Mouse (Mus musculus) forebrain, embryonic 11.5 days (tissue): Measurements from ENCODE around the gene Foxp1. TPM values are rescaled to one million over a fixed set of nuclear protein-coding genes. Genes with fewer than 3 reads are reported as not detected.

Experiments used
- ATAC-seq: fragments of 200-750 bp; cut with Nextera tagmentation; replicated peaks from 2 replicates; pipeline ENCODE4 v1.8.0; 2017; ENCODE audit warnings: moderate TSS enrichment; ENCODE audit not compliant: low FRiP score
- DNase-seq: peaks from one replicate; pipeline ENCODE4 v3.0.0-alpha.2; 2017; ENCODE audit warnings: low spot score
- H3K27ac ChIP-seq: fragments of 300-500 bp; sonication (generic); 2 replicates; pipeline ENCODE4 v1.5.1; 2014; ENCODE audit warnings: low read depth, low read length
- H3K27me3 ChIP-seq: fragments of 300-500 bp; sonication (generic); 2 replicates; pipeline ENCODE4 v1.6.1; 2014; ENCODE audit warnings: mild to moderate bottlenecking, low read length, mixed read lengths; ENCODE audit not compliant: control insufficient read depth, insufficient read depth
- H3K36me3 ChIP-seq: fragments of 300-500 bp; sonication (generic); 2 replicates; pipeline ENCODE4 v1.6.1; 2014; ENCODE audit warnings: mild to moderate bottlenecking, low read length, moderate library complexity, mixed read lengths; ENCODE audit not compliant: control insufficient read depth, insufficient read depth
- H3K4me1 ChIP-seq: fragments of 300-500 bp; sonication (generic); replicated peaks from 2 replicates; pipeline ENCODE4 v1.6.1; 2014; ENCODE audit warnings: low read length, mixed read lengths; ENCODE audit not compliant: control insufficient read depth, insufficient read depth
- H3K4me2 ChIP-seq: fragments of 300-500 bp; sonication (generic); 2 replicates; pipeline ENCODE4 v1.6.1; 2014; ENCODE audit warnings: low read depth, mild to moderate bottlenecking, low read length, moderate library complexity, mixed read lengths; ENCODE audit not compliant: severe bottlenecking
- H3K4me3 ChIP-seq: fragments of 300-500 bp; sonication (generic); 2 replicates; pipeline ENCODE4 v1.5.1; 2014; ENCODE audit warnings: low read depth, low read length
- H3K9ac ChIP-seq: fragments of 300-500 bp; sonication (generic); 2 replicates; pipeline ENCODE4 v1.6.1; 2014; ENCODE audit warnings: low read length
- H3K9me3 ChIP-seq: fragments of 300-500 bp; sonication (generic); 2 replicates; pipeline ENCODE4 v1.6.1; 2016; ENCODE audit warnings: low read length, mixed read lengths; ENCODE audit not compliant: control insufficient read depth
- WGBS: fragments of 180-500 bp; shearing (Covaris S2); extraction: QIAGEN DNeasy Blood & Tissue Kit; methylation state at CpG from one replicate; pipeline ENCODE4 v1.1.7; 2014; 5-methylcytosine and 5-hydroxymethylcytosine counted together
- polyA plus RNA-seq: library from polyadenylated mRNA; unstranded; fragments of >200 nt; fragmentation: Nextera tagmentation; extraction: Ambion mirVana; gene quantifications from 2 replicates; pipeline ENCODE4 v1.2.1, GENCODE M21; 2014

Gene Foxp1
- polyA plus RNA-seq, 1 experiment from 2014 or later, result 91.5 TPM

DNA sequence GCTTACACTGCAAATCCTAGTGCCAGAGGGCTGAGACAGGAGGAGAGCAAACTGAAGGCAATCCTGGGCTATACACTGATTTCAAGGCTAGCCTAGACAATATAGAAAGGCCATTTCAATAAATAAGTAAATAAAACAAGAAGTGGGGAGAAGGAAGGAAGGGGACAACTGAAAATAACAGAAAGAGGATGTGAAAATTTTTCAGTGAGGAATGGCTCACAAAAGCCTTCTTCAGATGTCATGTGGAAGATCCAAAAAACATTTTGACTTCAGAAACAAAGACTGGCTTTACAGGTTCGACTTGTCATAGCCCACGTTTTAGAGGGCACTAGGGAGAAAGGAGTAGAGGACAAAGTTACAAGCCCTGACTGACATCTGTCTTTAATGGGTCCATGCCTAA is 335.1 kb downstream of the Foxp1 start:
- Histone ChIP-seq H3K27me3 (no peaks in the 10 kb centered on the region), H3K9me3 (no peaks in the 10 kb centered on the region), H3K4me1 (peaks cover 9% of the 10 kb centered on the region), H3K9ac (no peak overlapping the region), H3K4me2 (no peak overlapping the region), H3K4me3 (no peak overlapping the region), H3K36me3 (no peaks in the 10 kb centered on the region), H3K27ac (no peak overlapping the region)
- 56% methylated on average over 2 of the region's 2 CpGs for WGBS
- DNase-seq, result no peak
- no peak for ATAC-seq

DNA sequence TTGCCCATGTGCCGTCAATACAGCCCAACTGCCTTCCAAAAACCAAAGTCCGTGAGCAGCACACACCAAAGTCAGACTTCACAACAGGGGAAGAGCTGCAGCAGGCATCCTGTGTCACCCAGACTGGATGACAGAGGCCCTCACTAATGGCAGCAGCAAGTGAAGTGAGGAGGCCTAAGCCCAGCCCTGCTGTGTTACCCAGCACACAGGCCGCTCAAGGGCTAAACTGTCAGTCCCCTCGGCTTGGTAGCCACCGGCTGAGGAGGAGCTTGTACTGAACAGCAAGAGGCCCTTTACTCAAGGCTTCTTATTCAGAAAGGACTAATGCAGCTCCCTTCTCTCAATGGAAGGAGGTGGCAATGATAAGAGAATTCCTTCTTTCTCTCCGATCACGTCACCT is 336.0 kb downstream of the Foxp1 start:
- no peak for DNase-seq

DNA sequence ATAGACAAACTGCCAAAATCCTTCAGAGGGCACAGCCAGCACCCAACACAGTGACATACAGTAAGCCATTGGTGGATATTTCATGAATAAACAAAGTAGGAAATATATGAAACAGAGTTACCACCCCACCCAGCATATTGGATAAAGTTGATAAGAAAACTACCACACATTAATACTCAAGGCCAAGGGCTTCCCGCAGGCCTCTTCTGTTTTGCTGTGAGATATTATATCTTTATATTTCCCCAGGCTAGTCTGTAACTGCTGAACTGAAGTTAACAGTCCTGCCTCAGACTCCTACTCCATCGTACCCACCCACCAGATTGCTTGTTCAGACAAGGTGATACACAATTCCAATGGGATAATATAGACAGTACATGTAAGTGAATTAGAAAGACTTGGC is 336.7 kb downstream of the Foxp1 start:
- Histone ChIP-seq H3K27ac (no peak overlapping the region), H3K9me3 (no peaks in the 10 kb centered on the region), H3K4me1 (peaks cover 6% of the 10 kb centered on the region), H3K9ac (no peak overlapping the region), H3K4me3 (no peak overlapping the region), H3K27me3 (no peaks in the 10 kb centered on the region), H3K4me2 (no peak overlapping the region), H3K36me3 (no peaks in the 10 kb centered on the region)
- WGBS, result 99% methylated on average over 2 of the region's 2 CpGs
- no peak for ATAC-seq
- no peak for DNase-seq

More for the DNA sequence above, 336.0 kb downstream of the Foxp1 start:
- Histone ChIP-seq H3K4me1 (peaks cover 8% of the 10 kb centered on the region), H3K27ac (no peak overlapping the region), H3K27me3 (no peaks in the 10 kb centered on the region), H3K4me2 (no peak overlapping the region), H3K36me3 (no peaks in the 10 kb centered on the region), H3K9ac (no peak overlapping the region), H3K9me3 (no peaks in the 10 kb centered on the region), H3K4me3 (no peak overlapping the region)
- 32% methylated on average over 7 of the region's 7 CpGs for WGBS
- ATAC-seq, result no peak

DNA sequence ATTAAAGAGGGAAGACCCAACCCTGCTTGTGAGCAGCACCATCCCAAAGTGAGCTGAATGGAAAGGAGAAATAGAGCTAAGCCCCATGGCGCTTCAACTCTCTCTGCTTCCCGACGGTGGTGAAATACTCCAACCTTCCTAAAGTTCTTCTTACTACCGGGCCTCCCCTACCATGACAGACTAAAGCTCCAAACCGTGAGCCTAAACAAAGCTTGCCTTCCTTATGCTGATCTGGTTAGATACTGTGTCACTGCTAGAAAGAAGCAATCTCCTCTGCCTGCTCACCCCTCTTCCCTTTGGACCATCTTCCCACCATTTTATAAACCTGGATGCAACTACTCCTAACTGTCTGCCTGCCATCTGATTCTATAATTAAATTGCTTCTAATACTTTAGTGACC is 338.5 kb downstream of the Foxp1 start:
- DNase-seq (no peak), ATAC-seq (no peak)
- Histone ChIP-seq H3K27ac (no peak overlapping the region), H3K4me2 (no peak overlapping the region), H3K9me3 (no peaks in the 10 kb centered on the region), H3K4me1 (peaks cover 6% of the 10 kb centered on the region; the same call in 1 of the 2 replicates), H3K4me3 (no peak overlapping the region), H3K27me3 (no peaks in the 10 kb centered on the region), H3K36me3 (no peaks in the 10 kb centered on the region), H3K9ac (no peak overlapping the region)
- WGBS, result 85% methylated on average over 5 of the region's 5 CpGs

DNA sequence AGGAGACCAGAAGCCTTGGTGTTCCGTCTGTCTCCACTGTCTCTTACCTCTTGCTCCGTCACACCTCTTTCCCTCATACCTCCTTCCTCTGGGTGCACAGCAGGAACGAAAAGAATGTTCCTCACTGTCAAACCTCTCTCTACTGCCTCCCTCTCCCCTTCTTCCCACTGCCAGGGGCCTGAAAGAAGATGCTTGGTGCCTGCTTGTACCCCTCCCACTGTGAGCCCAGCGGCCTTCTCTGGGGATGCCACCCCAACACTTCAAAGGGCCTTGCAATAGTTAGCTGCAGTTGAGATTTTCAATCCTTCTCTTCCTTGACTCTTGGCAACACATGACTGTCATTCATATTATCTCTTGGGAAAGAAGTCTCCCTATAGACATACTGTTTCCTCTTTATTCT is 339.7 kb downstream of the Foxp1 start:
- no peak overlapping the region for H3K4me3 ChIP-seq
- no peak overlapping the region for H3K4me2 ChIP-seq
- no peak overlapping the region for H3K27ac ChIP-seq
- ATAC-seq (no peak), DNase-seq (no peak)
- 91% methylated on average over 4 of the region's 4 CpGs for WGBS
- H3K4me1 ChIP-seq, result peaks cover 6% of the 10 kb centered on the region; the same call in 1 of the 2 replicates
- H3K36me3 ChIP-seq, result no peaks in the 10 kb centered on the region
- H3K9me3 ChIP-seq, result no peaks in the 10 kb centered on the region
- H3K9ac ChIP-seq, result no peak overlapping the region
- H3K27me3 ChIP-seq, result no peaks in the 10 kb centered on the region

DNA sequence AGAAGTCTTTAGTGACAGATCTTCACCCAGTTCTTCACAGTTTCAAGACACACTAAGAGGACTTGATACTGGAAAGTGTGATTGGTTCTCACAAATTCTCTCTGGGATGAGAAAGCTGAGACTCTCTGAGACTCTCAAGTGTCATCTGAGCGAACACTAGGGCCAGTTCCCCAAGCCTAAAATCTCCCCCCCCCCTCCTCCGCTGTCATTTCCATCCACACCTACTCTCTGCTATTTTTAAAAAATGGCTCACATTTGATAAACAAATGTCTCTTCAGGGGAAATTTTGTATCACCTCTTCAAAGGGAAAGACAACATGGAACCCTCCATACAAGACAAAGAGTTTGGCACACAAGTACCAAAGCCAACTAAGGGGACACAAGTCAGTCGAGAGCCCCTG is 346.3 kb downstream of the Foxp1 start:
- no peak overlapping the region for H3K27ac ChIP-seq
- DNase-seq (no peak), ATAC-seq (no peak)
- H3K27me3 ChIP-seq, result no peaks in the 10 kb centered on the region
- 89% methylated on average over 3 of the region's 3 CpGs for WGBS
- H3K9ac ChIP-seq, result no peak overlapping the region
- H3K4me3 ChIP-seq, result no peak overlapping the region
- H3K9me3 ChIP-seq, result no peaks in the 10 kb centered on the region
- no peaks in the 10 kb centered on the region for H3K36me3 ChIP-seq
- H3K4me1 ChIP-seq, result no peaks in the 10 kb centered on the region
- no peak overlapping the region for H3K4me2 ChIP-seq

DNA sequence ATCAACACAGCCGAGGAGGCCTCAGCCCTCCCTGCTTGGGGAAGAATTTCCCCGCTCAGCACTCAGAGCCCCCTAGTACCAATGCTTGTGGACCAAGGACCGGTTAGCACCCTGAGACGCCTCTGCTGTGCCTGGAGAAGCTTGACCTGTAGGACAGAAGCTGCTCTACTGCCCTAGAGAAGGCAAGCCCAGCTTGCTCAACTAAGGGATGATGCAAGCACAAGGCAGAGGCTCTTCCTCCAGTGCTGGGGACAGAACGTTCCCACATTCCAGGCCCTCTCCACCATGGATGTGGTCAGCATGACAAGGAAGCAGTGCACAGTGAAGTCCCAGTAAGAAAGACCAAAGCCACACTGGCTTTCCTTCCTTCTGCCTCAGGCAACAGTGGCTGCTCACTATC is 347.1 kb downstream of the Foxp1 start:
- WGBS, result 83% methylated on average over 5 of the region's 5 CpGs
- no peak for ATAC-seq
- Histone ChIP-seq H3K4me3 (no peak overlapping the region), H3K27ac (no peak overlapping the region), H3K9ac (no peak overlapping the region), H3K4me1 (no peaks in the 10 kb centered on the region), H3K4me2 (no peak overlapping the region), H3K9me3 (no peaks in the 10 kb centered on the region), H3K36me3 (no peaks in the 10 kb centered on the region), H3K27me3 (no peaks in the 10 kb centered on the region)
- no peak for DNase-seq

DNA sequence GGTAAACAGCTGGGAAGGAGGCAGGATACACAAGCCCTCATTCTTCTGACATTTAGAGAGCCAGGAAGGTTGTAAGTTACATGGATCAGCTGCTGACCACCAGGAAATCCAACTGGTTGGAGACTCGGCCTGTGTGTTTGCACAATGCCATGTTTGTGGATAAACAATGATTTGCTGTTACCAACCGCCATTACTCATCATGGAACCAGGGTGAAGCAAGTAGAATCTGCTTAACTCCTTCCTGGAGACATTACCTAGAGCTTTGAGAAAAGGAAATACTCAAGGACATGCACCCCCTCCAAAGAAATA is 348.7 kb downstream of the Foxp1 start:
- H3K4me2 ChIP-seq, result no peak overlapping the region
- WGBS, result 79% methylated on average over 2 of the region's 2 CpGs
- H3K9ac ChIP-seq, result no peak overlapping the region
- DNase-seq (no peak), ATAC-seq (no peak)
- H3K9me3 ChIP-seq, result no peaks in the 10 kb centered on the region
- H3K27ac ChIP-seq, result no peak overlapping the region
- H3K4me3 ChIP-seq, result no peak overlapping the region
- no peaks in the 10 kb centered on the region for H3K4me1 ChIP-seq
- no peaks in the 10 kb centered on the region for H3K36me3 ChIP-seq
- no peaks in the 10 kb centered on the region for H3K27me3 ChIP-seq

DNA sequence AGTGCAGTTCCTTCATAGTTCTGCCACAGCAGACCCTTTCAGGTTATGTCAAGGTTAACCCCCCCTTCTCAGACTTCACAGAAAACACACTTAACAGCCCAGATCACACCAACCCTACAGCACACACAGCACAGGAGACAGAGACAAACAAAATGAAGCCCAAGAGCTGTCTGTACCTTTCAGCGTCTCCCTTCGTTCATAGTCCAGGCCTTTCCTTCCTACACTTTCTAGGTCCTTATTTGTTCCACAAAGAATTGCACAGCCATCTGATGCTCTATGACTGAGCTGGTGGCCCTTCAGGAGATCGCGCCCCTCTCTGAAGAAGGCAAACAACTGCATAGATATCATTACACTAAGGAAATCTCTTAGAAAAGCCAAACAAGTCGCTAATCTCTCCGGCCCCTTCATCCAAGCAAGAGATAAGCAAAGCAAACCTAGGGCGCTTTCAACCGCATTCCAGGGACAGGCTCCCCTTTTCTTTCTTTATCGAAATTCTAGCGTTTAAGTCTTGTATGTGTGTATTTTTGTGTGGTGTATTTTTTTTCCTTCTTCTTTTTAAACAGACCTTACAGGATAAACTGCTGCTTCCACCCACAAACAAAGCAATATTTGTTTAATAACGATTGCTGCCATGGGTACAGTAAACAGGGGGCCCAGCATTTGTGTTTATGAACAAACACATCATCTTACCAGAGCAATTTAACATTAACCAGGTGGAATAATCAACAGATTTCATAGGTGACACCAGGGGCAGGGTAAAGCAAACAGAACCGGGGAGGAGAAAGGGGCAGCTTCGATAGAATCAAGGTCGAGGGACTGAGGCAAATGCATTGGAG is 349.2 kb downstream of the Foxp1 start:
- 80% methylated on average over 14 of the region's 14 CpGs for WGBS
- no peaks in the 10 kb centered on the region for H3K27me3 ChIP-seq
- H3K36me3 ChIP-seq, result no peaks in the 10 kb centered on the region
- no peak overlapping the region for H3K9ac ChIP-seq
- H3K27ac ChIP-seq, result no peak overlapping the region
- no peak overlapping the region for H3K4me2 ChIP-seq
- ATAC-seq, result no peak
- DNase-seq, result no peak
- H3K9me3 ChIP-seq, result no peaks in the 10 kb centered on the region
- H3K4me1 ChIP-seq, result no peaks in the 10 kb centered on the region
- H3K4me3 ChIP-seq, result no peak overlapping the region
